ENCODE assay signal across 9 mouse cellular contexts in the genomic region with DNA sequence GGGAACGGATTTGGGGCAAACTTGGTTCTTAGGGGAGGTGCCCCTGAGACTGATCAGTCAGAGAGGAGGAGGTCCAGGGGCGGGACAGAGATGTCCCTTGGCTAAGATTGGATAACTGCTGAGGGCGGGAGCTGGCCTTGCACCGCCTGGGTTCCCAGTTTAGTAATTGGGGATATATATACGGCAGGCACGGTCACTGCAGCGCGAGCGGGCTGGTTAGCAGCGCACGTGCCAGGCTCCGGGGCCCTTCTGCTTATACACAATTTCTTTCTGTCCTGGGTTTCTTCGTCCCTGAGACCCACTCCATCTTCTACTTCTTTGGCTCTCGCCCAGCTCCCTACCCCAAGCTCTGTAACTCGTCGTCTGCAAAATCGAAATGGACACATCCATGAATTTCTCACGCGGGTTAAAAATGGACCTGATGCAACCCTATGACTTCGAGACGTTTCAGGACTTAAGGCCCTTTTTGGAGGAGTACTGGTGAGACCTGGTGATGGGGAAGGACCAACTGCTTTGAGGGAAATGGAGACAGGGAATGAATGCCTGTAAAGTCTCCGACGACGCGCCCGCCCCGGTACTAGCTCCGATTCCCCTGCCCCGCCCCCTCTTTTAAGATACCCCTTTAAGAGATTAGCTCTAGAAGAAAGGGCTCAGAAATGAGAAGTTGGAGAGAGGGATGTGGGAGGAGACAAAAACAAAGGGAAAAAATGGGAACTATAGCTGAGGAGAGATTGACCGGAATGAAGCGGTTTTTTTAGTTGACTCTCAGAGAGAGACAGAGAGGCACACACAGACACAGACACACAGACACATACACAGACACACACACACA. TPM values are rescaled to one million over a fixed set of nuclear protein-coding genes. Genes with fewer than 3 reads are reported as not detected.
DNase-seq lines count a peak whose midpoint lies in the region; ATAC-seq and TF ChIP-seq lines count a peak whose summit lies in the region.
"Had no signal": no experiment of that assay in that cellular context is flagged by ENCODE, and none has a peak within 500 bp of the region (broad histone marks: within the 10 kb centered on the region; RNA-seq: fewer than 3 reads in every experiment).

A gene (plus strand): TSS at position 204 of the 832 bp plus-strand sequence.

- no peak for TF ChIP-seq EP300 in heart, postnatal 0 days (IDR thresholded peaks at IDR 0.05; ENCODE audit: low read depth)

- DNase-seq in cerebellum, postnatal 10 days: peak; percentile 15 to 21
- no peak for DNase-seq in cerebellum, adult 2 months
- DNase-seq in embryonic facial prominence, embryonic 11.5 days (ENCODE audit: low spot score): peak; percentile 32
- DNase-seq in heart, postnatal 0 days (ENCODE audit: low spot score): no peak
- peak; percentile 54 to 62 for DNase-seq in kidney, postnatal 4 days
- DNase-seq in layer of hippocampus, postnatal 14 days (ENCODE audit: low spot score in 2 of 2): no peak

- no peak within 1 kb of the TSS for H3K27ac ChIP-seq in cerebellum, adult 2 months (ENCODE audit: insufficient read depth, low read length)
- H3K27ac ChIP-seq in embryonic facial prominence, embryonic 11.5 days (replicated peaks; ENCODE audit: low read depth, low read length): no peak within 1 kb of the TSS
- no peak within 1 kb of the TSS for H3K27ac ChIP-seq in heart, postnatal 0 days (ENCODE audit: low read depth)
- no peak within 1 kb of the TSS for H3K27ac ChIP-seq in midbrain, embryonic 12.5 days (replicated peaks)

- H3K36me3 ChIP-seq in embryonic facial prominence, embryonic 11.5 days (replicated peaks; ENCODE audit: control insufficient read depth, insufficient read depth, low read depth, low read length): no peaks in the 10 kb centered on the region
- H3K36me3 ChIP-seq in heart, postnatal 0 days (replicated peaks; ENCODE audit: control insufficient read depth, insufficient read depth, low read length): no peaks in the 10 kb centered on the region
- no peaks in the 10 kb centered on the region for H3K36me3 ChIP-seq in midbrain, embryonic 12.5 days

- peaks cover 4% of the 10 kb centered on the region; the same call in 1 of the 2 replicates for H3K4me1 ChIP-seq in cerebellum, adult 2 months (ENCODE audit: control insufficient read depth, insufficient read depth, low read length)
- peaks cover 9% of the 10 kb centered on the region; the same call in 1 of the 2 replicates for H3K4me1 ChIP-seq in embryonic facial prominence, embryonic 11.5 days (ENCODE audit: control insufficient read depth, insufficient read depth, low read length)
- peaks cover 16% of the 10 kb centered on the region for H3K4me1 ChIP-seq in heart, postnatal 0 days (ENCODE audit: control insufficient read depth, insufficient read depth)
- H3K4me1 ChIP-seq in midbrain, embryonic 12.5 days: peaks cover 22% of the 10 kb centered on the region

- no peak within 1 kb of the TSS for H3K9ac ChIP-seq in embryonic facial prominence, embryonic 11.5 days (replicated peaks; ENCODE audit: low read length)
- no peak within 1 kb of the TSS for H3K9ac ChIP-seq in heart, postnatal 0 days (replicated peaks; ENCODE audit: low read depth, low read length)
- H3K9ac ChIP-seq in midbrain, embryonic 12.5 days (replicated peaks): no peak within 1 kb of the TSS

- no peak for ATAC-seq in embryonic facial prominence, embryonic 11.5 days (replicated peaks; ENCODE audit: insufficient number of reproducible peaks, low FRiP score, low TSS enrichment, low read depth)
- peak; percentile 50 for ATAC-seq in heart, postnatal 0 days (ENCODE audit: insufficient read depth, low read depth)
- ATAC-seq in midbrain, embryonic 12.5 days (ENCODE audit: low FRiP score, low read depth): no peak
- no peak for ATAC-seq in monocyte, adult 5-6 weeks (replicated peaks; ENCODE audit: insufficient number of reproducible peaks, low FRiP score, low TSS enrichment, poor library complexity, severe bottlenecking)

- no peak for TF ChIP-seq CTCF in cerebellum, adult 2 months (IDR thresholded peaks at IDR 0.05; ENCODE audit: borderline replicate concordance, insufficient read depth, low read depth, low read length)
- no peak for TF ChIP-seq CTCF in heart, postnatal 0 days (IDR thresholded peaks at IDR 0.05; ENCODE audit: low read depth)

- H3K27me3 ChIP-seq in cerebellum, adult 2 months (ENCODE audit: control insufficient read depth, insufficient read depth, low read length): peaks cover 1% of the 10 kb centered on the region; the same call in 1 of the 2 replicates
- H3K27me3 ChIP-seq in embryonic facial prominence, embryonic 11.5 days (ENCODE audit: control insufficient read depth, insufficient read depth, low read length): peaks cover 51% of the 10 kb centered on the region
- H3K27me3 ChIP-seq in heart, postnatal 0 days (ENCODE audit: control insufficient read depth, insufficient read depth, low read length): peaks cover 47% of the 10 kb centered on the region
- H3K27me3 ChIP-seq in midbrain, embryonic 12.5 days: peaks cover 77% of the 10 kb centered on the region

- H3K4me2 ChIP-seq in embryonic facial prominence, embryonic 11.5 days (ENCODE audit: low read depth, low read length): peak within 1 kb of the TSS; percentile 32
- H3K4me2 ChIP-seq in heart, postnatal 0 days (ENCODE audit: low read depth, low read length): peak within 1 kb of the TSS; percentile 60
- peak within 1 kb of the TSS; percentile 42 for H3K4me2 ChIP-seq in midbrain, embryonic 12.5 days (replicated peaks)

- WGBS in cerebellum, adult 2 months: 4% methylated on average over 31 of the region's 31 CpGs
- 4% methylated on average over 31 of the region's 31 CpGs for WGBS in embryonic facial prominence, embryonic 11.5 days
- WGBS in heart, postnatal 0 days: 3% methylated on average over 31 of the region's 31 CpGs
- WGBS in midbrain, embryonic 12.5 days: 1% methylated on average over 31 of the region's 31 CpGs

- no peak for TF ChIP-seq POLR2A in cerebellum, adult 2 months (IDR thresholded peaks at IDR 0.05; ENCODE audit: borderline replicate concordance, insufficient read depth, low read length)

- no peak within 1 kb of the TSS for H3K4me3 ChIP-seq in cerebellum, adult 2 months (replicated peaks; ENCODE audit: insufficient read depth, low read depth, low read length)
- H3K4me3 ChIP-seq in embryonic facial prominence, embryonic 11.5 days (ENCODE audit: low read depth, low read length): no peak within 1 kb of the TSS
- H3K4me3 ChIP-seq in heart, postnatal 0 days (ENCODE audit: low read depth, low read length): peak within 1 kb of the TSS; percentile 32
- H3K4me3 ChIP-seq in midbrain, embryonic 12.5 days: peak within 1 kb of the TSS; percentile 24

- no peaks in the 10 kb centered on the region for H3K9me3 ChIP-seq in embryonic facial prominence, embryonic 11.5 days (replicated peaks; ENCODE audit: control insufficient read depth, low read length)
- no peaks in the 10 kb centered on the region for H3K9me3 ChIP-seq in heart, postnatal 0 days (replicated peaks; ENCODE audit: control insufficient read depth, low read length)
- H3K9me3 ChIP-seq in midbrain, embryonic 12.5 days: no peaks in the 10 kb centered on the region

RNA-seq across cellular contexts. Expression of the gene that starts here (rescaled TPM):
- polyA plus RNA-seq in cerebellum, adult 2 months (2012; rRNA removed): not detected in 2 replicates
- polyA plus RNA-seq in embryonic facial prominence, embryonic 11.5 days (2014; fragmentation: Nextera tagmentation; extraction: Ambion mirVana): 0.14 and 0.21 TPM in 2 replicates
- not detected in 2 replicates for total RNA-seq in heart, postnatal 0 days (2014; rRNA removed; ENCODE audit: low replicate concordance)
- not detected in 2 replicates for polyA plus RNA-seq in heart, postnatal 0 days (2015; fragmentation: Nextera tagmentation; extraction: Ambion mirVana)
- polyA plus RNA-seq in midbrain, embryonic 12.5 days (2016; fragmentation: Nextera tagmentation; extraction: Ambion mirVana): 0.24 and 0.39 TPM in 2 replicates
- total RNA-seq in monocyte, adult 5-6 weeks (2017): not detected in 3 replicates
- not detected for total RNA-seq in layer of hippocampus, postnatal 14 days (2021)
- polyA plus RNA-seq: large intestine, adult 2 months had no signal

Comparison
In these comparisons a context has a peak if more than half of its experiments do, and no peak if none do; other contexts are left out.
1. DNase-seq: peak in cerebellum, postnatal 10 days (2 of 2) and kidney, postnatal 4 days (2 of 2); none in cerebellum, adult 2 months (0 of 2), heart, postnatal 0 days (single experiment) and layer of hippocampus, postnatal 14 days (0 of 2).
2. Peak in DNase-seq and H3K4me2 ChIP-seq in embryonic facial prominence, embryonic 11.5 days; RNA of the gene not detected or under 1 TPM.
3. Peak in ATAC-seq, H3K4me3 ChIP-seq and H3K4me2 ChIP-seq in heart, postnatal 0 days; RNA of the gene not detected or under 1 TPM.
4. Peak in every context shown above with its lines, with median percentiles within 50 percentile points of each other: H3K4me2 ChIP-seq.